Mouse (Mus musculus) megakaryocyte-erythroid progenitor cell, adult 5 weeks (primary cell): ENCODE results near the gene Rbks. TPM values are rescaled to one million over a fixed set of nuclear protein-coding genes. Genes with fewer than 3 reads are reported as not detected.

Experiments
- polyA plus RNA-seq: library from polyadenylated mRNA; stranded (reverse); fragments of >175 nt; gene quantifications from 2 replicates; pipeline ENCODE4 v1.2.3, GENCODE M21; 2012

Rbks gene
- 11.0 and 14.9 TPM in 2 replicates for polyA plus RNA-seq

DNA sequence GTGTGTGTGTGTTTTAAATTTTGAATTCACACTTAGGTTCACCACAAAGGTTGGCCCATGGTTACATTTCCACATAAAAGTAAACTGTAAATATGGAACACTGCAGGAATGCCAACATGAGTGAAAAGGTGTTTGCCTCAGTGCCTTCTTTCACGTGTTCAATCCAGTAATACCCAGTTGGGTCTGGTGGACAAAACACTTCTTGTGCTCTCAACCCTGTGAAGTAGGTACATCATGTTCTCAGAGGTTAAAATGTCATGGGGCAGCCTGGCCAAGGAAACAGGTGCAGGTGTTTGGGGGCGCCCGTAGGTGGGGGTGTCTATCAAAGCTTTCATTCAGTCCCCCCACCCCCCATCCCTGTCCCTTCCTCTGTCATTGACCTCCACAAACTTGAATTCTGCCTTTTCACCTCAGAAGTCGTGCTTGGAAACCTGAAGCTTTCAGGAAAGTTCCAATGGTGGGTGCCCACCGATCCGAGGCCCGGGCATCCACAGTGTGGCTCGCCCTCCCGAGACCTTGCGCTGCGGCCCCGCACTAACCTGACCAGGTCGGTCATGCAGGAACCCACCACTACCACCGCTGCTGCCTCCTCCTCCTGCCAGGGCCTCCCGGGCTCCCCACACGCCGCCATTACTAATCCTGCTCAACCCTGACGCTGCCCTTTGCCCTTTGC, at the start of gene Rbks:
TSS of gene Rbks (minus strand) at position 657 of the 673 bp plus-strand sequence.

GRCm38 (mm10) chr5:31697644-31698296, 343 bp upstream of the Rbks start, which contains the start of gene Babam2:
Babam2 (plus strand) TSS chr5:31697684.

GRCm38 (mm10) chr5:31596481-31597429, 100.7 kb downstream of the Rbks start, which contains the start of gene Mrpl33:
Mrpl33 (plus strand) TSS chr5:31596935.

Other genes starting within 250 kb of the Rbks start
- gene Zfp512, start 245.2 kb downstream of the Rbks start, polyA plus RNA-seq: 5.2 and 7.6 TPM in 2 replicates
- gene 4930548H24Rik, start 211.9 kb downstream of the Rbks start, polyA plus RNA-seq: not detected in 2 replicates
- 25.6 and 28.8 TPM in 2 replicates for gene Gpn1, start 202.9 kb downstream of the Rbks start, polyA plus RNA-seq
- 13.3 and 14.2 TPM in 2 replicates for gene Slc4a1ap, start 170.6 kb downstream of the Rbks start, polyA plus RNA-seq
- 8.7 and 8.8 TPM in 2 replicates for gene Supt7l, start 169.8 kb downstream of the Rbks start, polyA plus RNA-seq
- 6.9 and 12.8 TPM in 2 replicates for gene Mrpl33, start 100.7 kb downstream of the Rbks start, polyA plus RNA-seq
- gene Babam2, start 57 bp upstream of the Rbks start, polyA plus RNA-seq: 48.2 and 52.8 TPM in 2 replicates